Mouse (Mus musculus) gastrocnemius, postnatal 14 days (tissue): ENCODE data around the gene Col5a1. TPM values are rescaled to one million over a fixed set of nuclear protein-coding genes. Genes with fewer than 3 reads are reported as not detected.

Experiments
- DNase-seq: peaks from one replicate; pipeline ENCODE4 v3.0.0; 2021; ENCODE audit warnings: mixed read lengths
- intact Hi-C: fragments of 180-260 bp; cut with DNase I; formaldehyde crosslinking; loops from one replicate; pipeline ENCODE4 v1.15.1; 2025; ENCODE audit warnings: low total_unique reads
- total RNA-seq, 2 experiments: library from RNA; stranded (reverse); gene quantifications; 2 replicates each; pipeline ENCODE4 v1.2.3; 2021

Gene Col5a1
- total RNA-seq, 2 experiments from 2014 or later, result 124 to 170 TPM

GRCm38 (mm10) chr2:27947917-27948316, 61.7 kb downstream of the Col5a1 start:
- no peak for DNase-seq
- intact Hi-C loops, result no loop called here

GRCm38 (mm10) chr2:27953866-27954265, 67.6 kb downstream of the Col5a1 start:
- intact Hi-C loops, result no loop called here
- DNase-seq, result peak; percentile 79

- intact Hi-C loops, result no loop called here
- DNase-seq, result no peak
Measured at GRCm38 (mm10) chr2:27954924-27955323, 68.7 kb downstream of the Col5a1 start.

DNA sequence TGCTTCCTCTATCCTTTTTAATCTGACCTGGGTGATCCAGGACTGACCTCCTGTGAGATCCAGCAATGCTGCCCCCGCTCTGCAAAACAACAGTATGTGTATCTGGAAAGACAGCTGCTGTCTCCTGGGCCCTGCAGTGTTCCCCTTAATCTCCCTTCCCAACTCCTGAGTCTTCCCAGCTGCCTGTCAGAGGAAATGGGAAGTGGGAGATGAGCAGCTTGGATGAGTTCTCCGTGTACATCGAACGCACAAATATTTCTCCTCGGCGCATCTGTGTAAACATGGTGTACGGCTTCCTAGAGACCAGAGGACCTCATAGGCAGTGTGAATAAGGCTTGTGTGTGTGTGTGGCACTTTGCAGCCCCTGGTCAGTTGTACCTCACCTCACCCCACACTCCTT, 70.5 kb downstream of the Col5a1 start:
- no peak for DNase-seq
- intact Hi-C loops, result no loop called here

- intact Hi-C loops, result no loop called here
- DNase-seq, result peak; percentile 51
Measured at GRCm38 (mm10) chr2:27957184-27957583, 71.0 kb downstream of the Col5a1 start.

DNA sequence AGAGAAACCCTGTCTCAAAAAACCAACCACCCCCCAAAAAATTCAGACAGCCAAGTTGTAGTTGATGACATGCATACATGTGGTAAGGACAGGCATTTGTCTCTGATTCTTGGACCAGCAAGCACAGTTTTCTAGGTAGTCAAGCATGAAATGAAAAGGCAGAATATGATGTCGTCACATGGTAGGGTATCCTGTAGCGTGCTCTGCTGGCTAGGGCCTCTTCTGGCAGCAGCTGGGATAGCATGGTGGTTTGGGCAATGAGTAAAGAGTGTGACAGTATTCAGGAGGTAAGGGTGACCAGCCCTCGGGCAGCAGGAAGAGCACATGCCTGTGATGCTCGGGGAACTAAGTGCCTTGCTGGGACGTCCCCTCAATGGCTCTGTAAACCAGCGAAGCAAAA, 73.0 kb downstream of the Col5a1 start:
- intact Hi-C loops, result no loop called here
- DNase-seq, result no peak

DNA sequence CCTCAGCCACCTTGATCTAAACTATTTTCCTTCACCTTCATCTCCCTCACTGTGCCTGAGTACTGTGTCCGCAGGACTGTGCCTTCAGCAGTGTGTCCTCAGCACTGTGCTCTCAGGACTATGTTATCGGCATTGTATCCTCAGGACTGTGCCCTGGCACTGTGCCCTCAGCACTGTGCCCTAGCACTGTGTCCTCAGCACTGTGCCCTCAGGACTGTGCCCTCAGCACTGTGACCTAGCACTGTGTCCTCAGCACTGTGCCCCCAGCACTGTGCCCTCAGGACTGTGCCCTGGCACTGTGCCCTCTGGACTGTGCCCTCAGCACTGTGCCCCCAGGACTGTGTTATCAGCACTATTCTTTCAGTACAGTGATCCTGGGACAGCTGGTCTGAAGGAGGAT, 75.0 kb downstream of the Col5a1 start:
- DNase-seq, result no peak
- intact Hi-C loops, result no loop called here

- no peak for DNase-seq
- intact Hi-C loops, result no loop called here
Measured at GRCm38 (mm10) chr2:27962406-27962805, 76.2 kb downstream of the Col5a1 start.

DNA sequence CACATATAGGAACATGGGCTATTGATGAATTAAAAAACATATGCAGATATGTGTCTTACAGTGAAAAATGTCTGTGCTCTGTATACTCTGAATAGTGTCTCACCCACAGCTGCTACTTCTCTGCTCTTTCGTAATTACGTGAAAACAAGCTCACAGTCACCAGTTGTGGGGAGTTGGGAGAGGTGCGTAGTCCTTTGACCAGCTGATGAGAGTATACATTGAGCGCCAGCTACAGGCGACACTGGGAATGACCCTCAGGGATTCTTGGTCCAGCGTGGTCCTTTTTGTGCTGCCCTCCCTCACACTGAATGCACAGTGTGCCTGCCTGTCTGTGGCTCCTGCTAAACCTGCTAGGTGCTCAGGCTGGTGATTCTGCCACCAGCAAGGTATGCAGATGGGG, 82.9 kb downstream of the Col5a1 start:
- peak; percentile 31 for DNase-seq
- intact Hi-C loops, result no loop called here

GRCm38 (mm10) chr2:27973840-27974239, 87.6 kb downstream of the Col5a1 start:
- intact Hi-C loops, result loop anchor here (2.0 to 10.0 kb wide), 3 partner anchors 47 to 409 kb away; no protein-coding TSS in a partner anchor
- peak; percentile 62 for DNase-seq

- no peak for DNase-seq
- intact Hi-C loops, result loop anchor here (10.0 kb wide), 1 partner anchor 411 kb away; no protein-coding TSS in a partner anchor
Measured at GRCm38 (mm10) chr2:27975786-27976185, 89.6 kb downstream of the Col5a1 start.

- intact Hi-C loops, result loop anchor here (10.0 kb wide), 1 partner anchor 412 kb away; no protein-coding TSS in a partner anchor
Measured at GRCm38 (mm10) chr2:27976512-27976911, 90.3 kb downstream of the Col5a1 start.

GRCm38 (mm10) chr2:27981066-27981465, 94.8 kb downstream of the Col5a1 start:
- no peak for DNase-seq
- intact Hi-C loops, result loop anchor here (10.0 kb wide), 2 partner anchors 214 to 434 kb away; partner anchors contain the start of gene Olfm1

More at GRCm38 (mm10) chr2:27976512-27976911, 90.3 kb downstream of the Col5a1 start:
- no peak for DNase-seq

GRCm38 (mm10) chr2:27981621-27982535, 95.7 kb downstream of the Col5a1 start:
- DNase-seq, result no peak
- intact Hi-C loops, result loop anchor here (10.0 kb wide), 2 partner anchors 213 to 433 kb away; partner anchors contain the start of gene Olfm1

- intact Hi-C loops, result loop anchor here (10.0 kb wide), 2 partner anchors 212 to 432 kb away; partner anchors contain the start of gene Olfm1
- DNase-seq, result no peak
Measured at GRCm38 (mm10) chr2:27983093-27983492, 96.9 kb downstream of the Col5a1 start.

DNA sequence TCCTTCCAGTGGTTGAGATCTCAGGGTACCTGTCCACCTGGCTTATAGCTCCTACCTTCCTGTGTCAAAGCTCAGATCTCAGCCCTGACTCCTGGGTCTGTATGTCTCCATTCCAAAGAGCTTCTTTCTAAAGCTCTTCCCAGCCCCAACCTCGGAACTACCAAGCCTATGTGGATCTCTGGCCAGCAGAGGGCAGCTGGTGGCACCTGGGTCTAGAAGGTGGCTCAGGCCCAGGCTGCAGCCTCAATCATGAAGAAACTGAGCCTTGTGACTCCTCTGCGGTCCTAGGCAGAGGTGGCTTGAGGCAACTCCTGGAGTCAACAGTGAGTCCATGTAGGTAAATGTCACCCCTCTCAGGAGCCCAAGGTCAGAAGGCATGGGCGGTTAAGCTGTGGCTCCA, 97.7 kb downstream of the Col5a1 start:
- intact Hi-C loops, result loop anchor here (10.0 kb wide), 2 partner anchors 211 to 431 kb away; partner anchors contain the start of gene Olfm1
- peak; percentile 25 for DNase-seq

- intact Hi-C loops, result loop anchor here (10.0 kb wide), 2 partner anchors 208 to 428 kb away; partner anchors contain the start of gene Olfm1
- no peak for DNase-seq
Measured at GRCm38 (mm10) chr2:27986751-27987150, 100.5 kb downstream of the Col5a1 start.

- intact Hi-C loops, result no loop called here
- DNase-seq, result no peak
Measured at GRCm38 (mm10) chr2:27990430-27991211, 104.4 kb downstream of the Col5a1 start.

DNA sequence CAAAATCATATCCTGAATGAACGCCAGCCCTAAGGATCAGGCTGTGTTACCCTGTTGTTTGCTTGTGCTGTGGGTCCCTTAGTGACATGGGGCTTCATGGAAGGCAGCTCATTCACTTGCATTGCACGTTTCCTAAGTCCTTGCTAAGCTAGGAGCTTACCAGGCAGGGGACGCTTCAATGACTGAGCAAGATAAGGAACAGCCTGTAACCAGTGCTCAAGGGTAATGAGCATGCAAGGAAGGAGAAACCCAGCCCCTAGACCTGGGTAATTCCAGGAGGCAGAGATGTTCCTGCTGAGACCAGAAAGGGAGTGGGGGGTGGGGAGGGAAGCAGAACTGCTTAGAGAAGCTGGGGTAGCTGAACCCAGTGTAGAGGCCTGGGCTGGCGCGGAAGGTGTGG, 107.2 kb downstream of the Col5a1 start:
- no peak for DNase-seq

More for the DNA sequence above, 107.2 kb downstream of the Col5a1 start:
- intact Hi-C loops, result no loop called here
